10 mouse cellular contexts compared by ENCODE assay signal in the genomic region with DNA sequence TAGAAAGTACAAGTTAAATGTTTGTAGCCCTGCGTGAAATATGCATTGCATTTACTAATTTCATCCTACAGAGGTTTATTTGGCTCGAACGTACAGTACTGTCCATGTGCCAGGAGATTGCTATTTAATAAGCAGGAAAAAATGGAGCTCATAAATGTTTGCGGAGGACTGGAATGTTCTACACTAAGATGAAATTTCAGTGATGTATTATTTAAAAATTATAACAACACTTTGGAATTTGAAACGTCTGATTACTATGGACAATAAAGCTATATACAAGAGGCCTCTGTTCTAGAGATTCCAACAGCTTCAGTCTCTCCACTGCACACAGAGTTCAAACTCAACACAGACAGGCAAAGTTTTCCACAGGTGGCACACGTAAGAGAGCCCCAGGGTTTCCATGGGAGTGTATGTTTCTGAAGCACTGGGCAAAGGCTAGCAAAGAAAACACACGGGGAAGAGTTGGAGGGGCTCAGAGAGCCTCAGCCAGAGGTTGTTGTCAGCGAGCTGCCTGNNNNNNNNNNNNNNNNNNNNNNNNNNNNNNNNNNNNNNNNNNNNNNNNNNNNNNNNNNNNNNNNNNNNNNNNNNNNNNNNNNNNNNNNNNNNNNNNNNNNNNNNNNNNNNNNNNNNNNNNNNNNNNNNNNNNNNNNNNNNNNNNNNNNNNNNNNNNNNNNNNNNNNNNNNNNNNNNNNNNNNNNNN. TPM values are rescaled to one million over a fixed set of nuclear protein-coding genes. Genes with fewer than 3 reads are reported as not detected.
DNase-seq lines count a peak whose midpoint lies in the region; ATAC-seq and TF ChIP-seq lines count a peak whose summit lies in the region.
"Had no signal": no experiment of that assay in that cellular context is flagged by ENCODE, and none has a peak within 500 bp of the region (broad histone marks: within the 10 kb centered on the region; RNA-seq: fewer than 3 reads in every experiment).

No protein-coding gene starts in this region.

- DNase-seq in forebrain, embryonic 10.5 days (ENCODE audit: extremely low spot score, low spot score), result no peak
- DNase-seq in lung, postnatal 0 days (ENCODE audit: low spot score), result peak; percentile 68
- DNase-seq in lung, adult 2 months, result no peak
- peak; percentile 27 to 46 for DNase-seq in kidney, postnatal 4 days
- no peak for DNase-seq in adipocyte (ENCODE audit: low spot score)
- DNase-seq in frontal cortex, postnatal 14 days (ENCODE audit: low spot score in 2 of 2), result no peak
- DNase-seq: layer of hippocampus, postnatal 36 days had no signal

- no peaks in the 10 kb centered on the region for H3K36me3 ChIP-seq in forebrain, embryonic 10.5 days (replicated peaks)
- no peaks in the 10 kb centered on the region for H3K36me3 ChIP-seq in forebrain, embryonic 12.5 days (replicated peaks)
- no peaks in the 10 kb centered on the region for H3K36me3 ChIP-seq in lung, postnatal 0 days (ENCODE audit: insufficient read depth, low read length)
- no peaks in the 10 kb centered on the region for H3K36me3 ChIP-seq in stomach, embryonic 14.5 days (ENCODE audit: control insufficient read depth, insufficient read depth, low read length)
- H3K36me3 ChIP-seq: hindbrain, embryonic 12.5 days had no signal

- no peak overlapping the region for H3K4me3 ChIP-seq in forebrain, embryonic 10.5 days
- no peak overlapping the region for H3K4me3 ChIP-seq in forebrain, embryonic 12.5 days (replicated peaks)
- no peak overlapping the region for H3K4me3 ChIP-seq in lung, postnatal 0 days (ENCODE audit: low read depth, low read length)
- no peak overlapping the region for H3K4me3 ChIP-seq in lung, adult 2 months (replicated peaks; ENCODE audit: extremely low read depth, low read depth, low read length)
- no peak overlapping the region for H3K4me3 ChIP-seq in stomach, embryonic 14.5 days (ENCODE audit: low read depth, low read length)
- H3K4me3 ChIP-seq: hindbrain, embryonic 12.5 days had no signal

- no peak overlapping the region for H3K4me2 ChIP-seq in forebrain, embryonic 12.5 days
- H3K4me2 ChIP-seq in lung, postnatal 0 days (replicated peaks; ENCODE audit: low read depth, low read length), result no peak overlapping the region
- H3K4me2 ChIP-seq in stomach, embryonic 14.5 days (replicated peaks; ENCODE audit: low read depth, low read length), result no peak overlapping the region
- H3K4me2 ChIP-seq: hindbrain, embryonic 12.5 days had no signal

- H3K9ac ChIP-seq in forebrain, embryonic 12.5 days, result no peak overlapping the region
- no peak overlapping the region for H3K9ac ChIP-seq in lung, postnatal 0 days (replicated peaks; ENCODE audit: low read depth)
- no peak overlapping the region for H3K9ac ChIP-seq in stomach, embryonic 14.5 days (replicated peaks; ENCODE audit: low read depth, low read length)
- H3K9ac ChIP-seq: hindbrain, embryonic 12.5 days had no signal

- TF ChIP-seq EP300 in lung, postnatal 0 days (IDR thresholded peaks at IDR 0.05), result no peak

- H3K4me1 ChIP-seq in forebrain, embryonic 10.5 days, result peaks cover 26% of the 10 kb centered on the region
- peaks cover 23% of the 10 kb centered on the region for H3K4me1 ChIP-seq in forebrain, embryonic 12.5 days
- H3K4me1 ChIP-seq in lung, postnatal 0 days (ENCODE audit: insufficient read depth, low read depth, low read length), result no peaks in the 10 kb centered on the region
- no peaks in the 10 kb centered on the region for H3K4me1 ChIP-seq in lung, adult 2 months (ENCODE audit: control insufficient read depth, insufficient read depth, low read length)
- peaks cover 15% of the 10 kb centered on the region for H3K4me1 ChIP-seq in stomach, embryonic 14.5 days (ENCODE audit: control insufficient read depth, insufficient read depth, low read length)

- no peaks in the 10 kb centered on the region for H3K27me3 ChIP-seq in forebrain, embryonic 10.5 days (ENCODE audit: poor library complexity, severe bottlenecking)
- no peaks in the 10 kb centered on the region for H3K27me3 ChIP-seq in forebrain, embryonic 12.5 days
- no peaks in the 10 kb centered on the region for H3K27me3 ChIP-seq in lung, postnatal 0 days (replicated peaks; ENCODE audit: insufficient read depth, low read length)
- no peaks in the 10 kb centered on the region for H3K27me3 ChIP-seq in stomach, embryonic 14.5 days (ENCODE audit: control insufficient read depth, insufficient read depth, low read length)
- H3K27me3 ChIP-seq: hindbrain, embryonic 12.5 days had no signal

- TF ChIP-seq POLR2A in lung, adult 2 months (IDR thresholded peaks at IDR 0.05; ENCODE audit: borderline replicate concordance, extremely low read depth, low read depth, low read length), result no peak

- 68% methylated on average over 8 of the region's 8 CpGs for WGBS in forebrain, embryonic 10.5 days
- 67% methylated on average over 8 of the region's 8 CpGs for WGBS in forebrain, embryonic 12.5 days
- 30% methylated on average over 8 of the region's 8 CpGs for WGBS in lung, postnatal 0 days
- WGBS in lung, adult 2 months, result 42% methylated on average over 8 of the region's 8 CpGs
- WGBS in stomach, embryonic 14.5 days, result 29% methylated on average over 8 of the region's 8 CpGs

- no peaks in the 10 kb centered on the region for H3K9me3 ChIP-seq in forebrain, embryonic 10.5 days
- no peaks in the 10 kb centered on the region for H3K9me3 ChIP-seq in forebrain, embryonic 12.5 days
- no peaks in the 10 kb centered on the region for H3K9me3 ChIP-seq in lung, postnatal 0 days (ENCODE audit: low read length)
- no peaks in the 10 kb centered on the region for H3K9me3 ChIP-seq in stomach, embryonic 14.5 days (ENCODE audit: control insufficient read depth, low read depth, low read length)
- H3K9me3 ChIP-seq: hindbrain, embryonic 12.5 days had no signal

- ATAC-seq in forebrain, embryonic 12.5 days (ENCODE audit: low FRiP score), result no peak
- peak; percentile 55 for ATAC-seq in lung, postnatal 0 days
- peak; percentile 57; the same call in 1 of the 2 replicates for ATAC-seq in stomach, embryonic 14.5 days (ENCODE audit: insufficient number of reproducible peaks, insufficient read depth, low FRiP score, low read depth)

- TF ChIP-seq CTCF in lung, postnatal 0 days (IDR thresholded peaks at IDR 0.05), result no peak
- TF ChIP-seq CTCF in lung, adult 2 months (IDR thresholded peaks at IDR 0.05; ENCODE audit: insufficient read depth, low read length), result no peak

- peak overlapping the region; percentile 51; the same call in 1 of the 2 replicates for H3K27ac ChIP-seq in forebrain, embryonic 10.5 days
- no peak overlapping the region; the same call in 1 of the 2 replicates for H3K27ac ChIP-seq in forebrain, embryonic 12.5 days
- no peak overlapping the region for H3K27ac ChIP-seq in lung, postnatal 0 days (ENCODE audit: low read length)
- H3K27ac ChIP-seq in stomach, embryonic 14.5 days (ENCODE audit: low read length), result peak overlapping the region; percentile 55
- H3K27ac ChIP-seq: hindbrain, embryonic 12.5 days had no signal

RNA-seq across cellular contexts. Expression of gene Adamts20, which starts 20.6 kb away (rescaled TPM):
- 5.0 and 5.4 TPM in 2 replicates for polyA plus RNA-seq in forebrain, embryonic 10.5 days (2016; fragmentation: Nextera tagmentation; extraction: Ambion mirVana)
- 6.5 and 11.6 TPM in 2 replicates for polyA plus RNA-seq in forebrain, embryonic 12.5 days (2016; fragmentation: Nextera tagmentation; extraction: Ambion mirVana)
- 0.13 and 0.24 TPM in 2 replicates for polyA plus RNA-seq in lung, postnatal 0 days (2015; fragmentation: Nextera tagmentation; extraction: Ambion mirVana)
- polyA plus RNA-seq in lung, adult 2 months (2012; rRNA removed), result 0.40 and 1.1 TPM in 2 replicates
- 5.4 and 5.7 TPM in 2 replicates for polyA plus RNA-seq in stomach, embryonic 14.5 days (2014; fragmentation: Nextera tagmentation; extraction: Ambion mirVana)

Comparison
In these comparisons a context has a peak if more than half of its experiments do, and no peak if none do; other contexts are left out.
1. DNase-seq: peak in lung, postnatal 0 days (single experiment) and kidney, postnatal 4 days (2 of 2); none in forebrain, embryonic 10.5 days (single experiment), lung, adult 2 months (single experiment), adipocyte (single experiment) and frontal cortex, postnatal 14 days (0 of 2).
2. H3K27ac ChIP-seq: peak in forebrain, embryonic 10.5 days (single experiment) and stomach, embryonic 14.5 days (single experiment); none in forebrain, embryonic 12.5 days (single experiment) and lung, postnatal 0 days (single experiment).